Mouse (Mus musculus) lung, embryonic 15.5 days (tissue): ENCODE results near the gene Ldlrad1. TPM values are rescaled to one million over a fixed set of nuclear protein-coding genes. Genes with fewer than 3 reads are reported as not detected.

Experiments
- ATAC-seq: fragments of 200-750 bp; cut with Nextera tagmentation; 2 replicates; pipeline ENCODE4 v1.8.0; 2017; ENCODE audit warnings: moderate number of reproducible peaks, borderline replicate concordance; ENCODE audit not compliant: low FRiP score, low TSS enrichment; ENCODE audit errors: extremely low read depth
- H3K27ac ChIP-seq: fragments of 300-500 bp; sonication (generic); 2 replicates; pipeline ENCODE4 v1.5.1; 2015; ENCODE audit warnings: moderate library complexity, mild to moderate bottlenecking, inconsistent platforms
- H3K27me3 ChIP-seq: fragments of 300-500 bp; sonication (generic); 2 replicates; pipeline ENCODE4 v1.6.1; 2015; ENCODE audit warnings: inconsistent platforms
- H3K36me3 ChIP-seq: fragments of 300-500 bp; sonication (generic); 2 replicates; pipeline ENCODE4 v1.6.1; 2015; ENCODE audit warnings: inconsistent platforms
- H3K4me1 ChIP-seq: fragments of 300-500 bp; sonication (generic); 2 replicates; pipeline ENCODE4 v1.6.1; 2015; ENCODE audit warnings: inconsistent platforms
- H3K4me2 ChIP-seq: fragments of 300-500 bp; sonication (generic); 2 replicates; pipeline ENCODE4 v1.6.1; 2015; ENCODE audit warnings: inconsistent platforms, mild to moderate bottlenecking, moderate library complexity
- H3K4me3 ChIP-seq: fragments of 300-500 bp; sonication (generic); 2 replicates; pipeline ENCODE4 v1.5.1; 2015; ENCODE audit warnings: mild to moderate bottlenecking, inconsistent platforms
- H3K9ac ChIP-seq: fragments of 300-500 bp; sonication (generic); 2 replicates; pipeline ENCODE4 v1.6.1; 2015; ENCODE audit warnings: inconsistent platforms
- H3K9me3 ChIP-seq: fragments of 300-500 bp; sonication (generic); 2 replicates; pipeline ENCODE4 v1.6.1; 2016; ENCODE audit warnings: inconsistent platforms
- WGBS: fragments of 180-500 bp; shearing (Covaris S2); methylation state at CpG from one replicate; pipeline ENCODE4 v1.1.7; 2015; 5-methylcytosine and 5-hydroxymethylcytosine counted together
- polyA plus RNA-seq: library from polyadenylated mRNA; unstranded; fragments of >200 nt; fragmentation: Nextera tagmentation; extraction: Ambion mirVana; gene quantifications from 2 replicates; pipeline ENCODE4 v1.2.1, GENCODE M21; 2015

The Ldlrad1 gene
- polyA plus RNA-seq, 1 experiment from 2014 or later: not detected

GRCm38 (mm10) chr4:107181866-107182265 is 27.1 kb upstream of the Ldlrad1 start:
- H3K4me2 ChIP-seq: no peak overlapping the region
- H3K9ac ChIP-seq: no peak overlapping the region
- H3K4me3 ChIP-seq: no peak overlapping the region
- H3K27ac ChIP-seq: no peak overlapping the region
- H3K27me3 ChIP-seq: no peaks in the 10 kb centered on the region
- WGBS: 73% methylated on average over 6 of the region's 6 CpGs
- H3K4me1 ChIP-seq: peaks cover 24% of the 10 kb centered on the region
- no peaks in the 10 kb centered on the region for H3K9me3 ChIP-seq
- H3K36me3 ChIP-seq: peaks cover 7% of the 10 kb centered on the region; the same call in 1 of the 2 replicates
- no peak for ATAC-seq

- H3K9ac ChIP-seq: no peak overlapping the region
- no peaks in the 10 kb centered on the region for H3K27me3 ChIP-seq
- no peak overlapping the region for H3K4me3 ChIP-seq
- H3K4me1 ChIP-seq: peaks cover 16% of the 10 kb centered on the region
- H3K9me3 ChIP-seq: no peaks in the 10 kb centered on the region
- WGBS: 64% methylated on average over 2 of the region's 2 CpGs
- no peak overlapping the region for H3K4me2 ChIP-seq
- peaks cover 16% of the 10 kb centered on the region for H3K36me3 ChIP-seq
- H3K27ac ChIP-seq: no peak overlapping the region
- ATAC-seq: no peak
Measured at GRCm38 (mm10) chr4:107182796-107183195, 26.2 kb upstream of the Ldlrad1 start.

- H3K4me1 ChIP-seq: peaks cover 16% of the 10 kb centered on the region
- no peak overlapping the region for H3K9ac ChIP-seq
- whole genome bisulfite sequencing: 79% methylated on average over 4 of the region's 4 CpGs
- H3K36me3 ChIP-seq: peaks cover 20% of the 10 kb centered on the region
- H3K27me3 ChIP-seq: no peaks in the 10 kb centered on the region
- no peak overlapping the region for H3K27ac ChIP-seq
- ATAC-seq: no peak
- no peak overlapping the region for H3K4me2 ChIP-seq
- no peak overlapping the region for H3K4me3 ChIP-seq
- no peaks in the 10 kb centered on the region for H3K9me3 ChIP-seq
Measured at GRCm38 (mm10) chr4:107183203-107183602, 25.8 kb upstream of the Ldlrad1 start.

GRCm38 (mm10) chr4:107185703-107186102 is 23.3 kb upstream of the Ldlrad1 start:
- H3K9me3 ChIP-seq: no peaks in the 10 kb centered on the region
- H3K4me1 ChIP-seq: peaks cover 6% of the 10 kb centered on the region
- no peak for ATAC-seq
- H3K4me2 ChIP-seq: no peak overlapping the region
- H3K36me3 ChIP-seq: peaks cover 41% of the 10 kb centered on the region
- H3K9ac ChIP-seq: no peak overlapping the region
- 58% methylated on average over 3 of the region's 3 CpGs for WGBS
- H3K4me3 ChIP-seq: no peak overlapping the region
- H3K27me3 ChIP-seq: no peaks in the 10 kb centered on the region
- H3K27ac ChIP-seq: no peak overlapping the region

GRCm38 (mm10) chr4:107193841-107194240 is 15.1 kb upstream of the Ldlrad1 start:
- peaks cover 77% of the 10 kb centered on the region for H3K36me3 ChIP-seq
- 89% methylated on average over 3 of the region's 3 CpGs for WGBS
- H3K4me2 ChIP-seq: no peak overlapping the region
- no peak overlapping the region for H3K4me3 ChIP-seq
- no peak overlapping the region for H3K9ac ChIP-seq
- H3K9me3 ChIP-seq: no peaks in the 10 kb centered on the region
- H3K4me1 ChIP-seq: no peaks in the 10 kb centered on the region
- no peak for ATAC-seq
- no peaks in the 10 kb centered on the region for H3K27me3 ChIP-seq
- no peak overlapping the region for H3K27ac ChIP-seq

- Histone ChIP-seq H3K36me3 (peaks cover 80% of the 10 kb centered on the region), H3K9me3 (no peaks in the 10 kb centered on the region), H3K9ac (no peak overlapping the region), H3K4me3 (no peak overlapping the region), H3K4me1 (no peaks in the 10 kb centered on the region), H3K27me3 (no peaks in the 10 kb centered on the region), H3K4me2 (no peak overlapping the region), H3K27ac (no peak overlapping the region)
- WGBS: 79% methylated on average over 2 of the region's 2 CpGs
- ATAC-seq: no peak
Measured at GRCm38 (mm10) chr4:107196454-107196853, 12.5 kb upstream of the Ldlrad1 start.

GRCm38 (mm10) chr4:107198072-107198471 is 10.9 kb upstream of the Ldlrad1 start:
- no peak overlapping the region for H3K9ac ChIP-seq
- H3K4me3 ChIP-seq: no peak overlapping the region
- no peak overlapping the region for H3K27ac ChIP-seq
- no peak overlapping the region for H3K4me2 ChIP-seq
- H3K27me3 ChIP-seq: no peaks in the 10 kb centered on the region
- 93% methylated on average over 5 of the region's 5 CpGs for WGBS
- peaks cover 78% of the 10 kb centered on the region for H3K36me3 ChIP-seq
- H3K4me1 ChIP-seq: no peaks in the 10 kb centered on the region
- no peaks in the 10 kb centered on the region for H3K9me3 ChIP-seq
- ATAC-seq: no peak

GRCm38 (mm10) chr4:107201779-107202178 is 7.2 kb upstream of the Ldlrad1 start:
- no peak overlapping the region for H3K27ac ChIP-seq
- no peak overlapping the region for H3K9ac ChIP-seq
- H3K4me3 ChIP-seq: no peak overlapping the region
- H3K36me3 ChIP-seq: peaks cover 67% of the 10 kb centered on the region
- H3K4me2 ChIP-seq: no peak overlapping the region
- H3K27me3 ChIP-seq: no peaks in the 10 kb centered on the region
- no peaks in the 10 kb centered on the region for H3K9me3 ChIP-seq
- H3K4me1 ChIP-seq: no peaks in the 10 kb centered on the region
- 95% methylated on average over 3 of the region's 3 CpGs for WGBS
- ATAC-seq: no peak

- H3K27me3 ChIP-seq: no peaks in the 10 kb centered on the region
- WGBS: 76% methylated on average over 7 of the region's 7 CpGs
- ATAC-seq: no peak
- no peaks in the 10 kb centered on the region for H3K9me3 ChIP-seq
- no peak overlapping the region for H3K27ac ChIP-seq
- no peak overlapping the region for H3K4me3 ChIP-seq
- no peak overlapping the region for H3K9ac ChIP-seq
- peaks cover 56% of the 10 kb centered on the region for H3K36me3 ChIP-seq
- H3K4me2 ChIP-seq: no peak overlapping the region
- H3K4me1 ChIP-seq: no peaks in the 10 kb centered on the region
Measured at GRCm38 (mm10) chr4:107203001-107203400, 6.0 kb upstream of the Ldlrad1 start.

GRCm38 (mm10) chr4:107207016-107207415 is 2.0 kb upstream of the Ldlrad1 start:
- H3K36me3 ChIP-seq: peaks cover 18% of the 10 kb centered on the region
- WGBS: 90% methylated on average over 2 of the region's 2 CpGs
- H3K4me3 ChIP-seq: no peak overlapping the region
- no peak overlapping the region for H3K27ac ChIP-seq
- no peaks in the 10 kb centered on the region for H3K27me3 ChIP-seq
- H3K9ac ChIP-seq: no peak overlapping the region
- H3K4me2 ChIP-seq: no peak overlapping the region
- no peak for ATAC-seq
- H3K9me3 ChIP-seq: no peaks in the 10 kb centered on the region
- peaks cover 20% of the 10 kb centered on the region for H3K4me1 ChIP-seq

GRCm38 (mm10) chr4:107210483-107211097 is 1.6 kb downstream of the Ldlrad1 start:
- no peak overlapping the region for H3K9ac ChIP-seq
- H3K27me3 ChIP-seq: no peaks in the 10 kb centered on the region
- no peaks in the 10 kb centered on the region; the same call in 1 of the 2 replicates for H3K36me3 ChIP-seq
- WGBS: 46% methylated on average over 5 of the region's 5 CpGs
- H3K4me3 ChIP-seq: no peak overlapping the region
- H3K4me2 ChIP-seq: no peak overlapping the region; the same call in 1 of the 2 replicates
- peak; percentile 52; the same call in 1 of the 2 replicates for ATAC-seq
- peaks cover 32% of the 10 kb centered on the region for H3K4me1 ChIP-seq
- H3K27ac ChIP-seq: peak overlapping the region; percentile 87
- H3K9me3 ChIP-seq: no peaks in the 10 kb centered on the region

GRCm38 (mm10) chr4:107211465-107211864 is 2.5 kb downstream of the Ldlrad1 start:
- Histone ChIP-seq H3K9me3 (no peaks in the 10 kb centered on the region), H3K27ac (peak overlapping the region; percentile 87), H3K9ac (no peak overlapping the region), H3K4me2 (no peak overlapping the region), H3K36me3 (no peaks in the 10 kb centered on the region; the same call in 1 of the 2 replicates), H3K4me1 (peaks cover 32% of the 10 kb centered on the region), H3K4me3 (no peak overlapping the region), H3K27me3 (no peaks in the 10 kb centered on the region)
- ATAC-seq: no peak
- 51% methylated on average over 4 of the region's 4 CpGs for WGBS
